Mouse (Mus musculus): ENCODE data around the gene Gm47995. TPM values are rescaled to one million over a fixed set of nuclear protein-coding genes. Genes with fewer than 3 reads are reported as not detected.
"Not testable (repeated sequence)": the region's sequence is repeated elsewhere in the genome, so short reads cannot be mapped to it uniquely, and the experiment has no call there.

Gm47995 gene
- total RNA-seq (2021), result not detected

GRCm38 (mm10) chr1:151198120-151198519 lies at the start of gene Gm47995:
Gene Gm47995, plus strand, starts transcription at chr1:151198448.
- DNase-seq, result not testable (repeated sequence)

- no peak for DNase-seq
Measured at GRCm38 (mm10) chr1:151150211-151150610, 48.0 kb upstream of the Gm47995 start.

GRCm38 (mm10) chr1:151151089-151151488 lies 47.2 kb upstream of the Gm47995 start:
- DNase-seq, result no peak

- DNase-seq, result no peak
Measured at GRCm38 (mm10) chr1:151153056-151153652, 45.1 kb upstream of the Gm47995 start.

- DNase-seq, result not testable (repeated sequence)
Measured at GRCm38 (mm10) chr1:151154131-151154530, 44.1 kb upstream of the Gm47995 start.

GRCm38 (mm10) chr1:151156129-151156528 lies 42.1 kb upstream of the Gm47995 start:
- no peak for DNase-seq

- DNase-seq, result no peak
Measured at GRCm38 (mm10) chr1:151156777-151157632, 41.2 kb upstream of the Gm47995 start.

GRCm38 (mm10) chr1:151157963-151158856 lies 40.0 kb upstream of the Gm47995 start:
- no peak for DNase-seq

- DNase-seq, result no peak
Measured at GRCm38 (mm10) chr1:151158857-151159510, 39.3 kb upstream of the Gm47995 start.

- DNase-seq, result no peak
Measured at GRCm38 (mm10) chr1:151166031-151166430, 32.2 kb upstream of the Gm47995 start.

- DNase-seq, result no peak
Measured at GRCm38 (mm10) chr1:151167297-151168047, 30.8 kb upstream of the Gm47995 start.

- no peak for DNase-seq
Measured at GRCm38 (mm10) chr1:151168637-151169036, 29.6 kb upstream of the Gm47995 start.

- no peak for DNase-seq
Measured at GRCm38 (mm10) chr1:151171572-151172461, 26.4 kb upstream of the Gm47995 start.

GRCm38 (mm10) chr1:151177030-151177936 lies 21.0 kb upstream of the Gm47995 start:
- DNase-seq, result no peak

- DNase-seq, result no peak
Measured at GRCm38 (mm10) chr1:151177937-151178271, 20.3 kb upstream of the Gm47995 start.

GRCm38 (mm10) chr1:151178505-151179083 lies 19.7 kb upstream of the Gm47995 start:
- DNase-seq, result no peak

GRCm38 (mm10) chr1:151180167-151180566 lies 18.1 kb upstream of the Gm47995 start:
- DNase-seq, result no peak

GRCm38 (mm10) chr1:151182266-151182665 lies 16.0 kb upstream of the Gm47995 start, which contains the start of gene Gm47985:
Gene Gm47985, plus strand, starts transcription at chr1:151182537.
- not testable (repeated sequence) for DNase-seq

- DNase-seq, result not testable (repeated sequence)
Measured at GRCm38 (mm10) chr1:151186186-151186585, 12.1 kb upstream of the Gm47995 start.
